Mouse (Mus musculus): ENCODE data around the gene Fcrl1. TPM values are rescaled to one million over a fixed set of nuclear protein-coding genes. Genes with fewer than 3 reads are reported as not detected.
"Not testable (repeated sequence)": the region's sequence is repeated elsewhere in the genome, so short reads cannot be mapped to it uniquely, and the experiment has no call there.

Fcrl1 gene
- polyA plus RNA-seq (2016; fragmentation: Nextera tagmentation; extraction: Ambion mirVana) = not detected in 2 replicates

- H3K4me1 ChIP-seq = 0 out of 2 replicates have a peak, but pooled peaks cover 5% of the 10 kb centered on the region
- WGBS = 78% methylated on average over 18 of the region's 18 CpGs
- no peaks in the 10 kb centered on the region for H3K9me3 ChIP-seq
- DNase-seq (ENCODE audit: low spot score) = peak; percentile 50
- no peak within 1 kb of the TSS for H3K4me3 ChIP-seq
- H3K36me3 ChIP-seq = no peaks in the 10 kb centered on the region
- no peaks in the 10 kb centered on the region for H3K27me3 ChIP-seq (ENCODE audit: insufficient read depth, poor library complexity, severe bottlenecking)
- no peak within 1 kb of the TSS for H3K27ac ChIP-seq
Observed at GRCm38 (mm10) chr3:87376195-87377165, at the start of gene Fcrl1. TSS of gene Fcrl1 (plus strand) at chr3:87376387.

GRCm38 (mm10) chr3:87337899-87338298 is 38.3 kb upstream of the Fcrl1 start:
- WGBS = 75% methylated on average over 5 of the region's 5 CpGs
- no peak for DNase-seq (ENCODE audit: low spot score)
- H3K4me1 ChIP-seq = no peaks in the 10 kb centered on the region

GRCm38 (mm10) chr3:87350992-87351391 is 25.2 kb upstream of the Fcrl1 start:
- WGBS = 82% methylated on average over 2 of the region's 2 CpGs
- not testable (repeated sequence) for H3K9me3 ChIP-seq; H3K36me3 ChIP-seq; DNase-seq (ENCODE audit: low spot score); H3K27ac ChIP-seq; H3K4me3 ChIP-seq; H3K4me1 ChIP-seq; H3K27me3 ChIP-seq (ENCODE audit: insufficient read depth, poor library complexity, severe bottlenecking)

More at GRCm38 (mm10) chr3:87337899-87338298, 38.3 kb upstream of the Fcrl1 start:
- Histone ChIP-seq H3K4me3 (no peak overlapping the region), H3K9me3 (no peaks in the 10 kb centered on the region), H3K27me3 (ENCODE audit: insufficient read depth, poor library complexity, severe bottlenecking) (peaks cover 4% of the 10 kb centered on the region; the same call in 1 of the 2 replicates), H3K27ac (no peak overlapping the region), H3K36me3 (no peaks in the 10 kb centered on the region)

- Histone ChIP-seq H3K4me1 (no peaks in the 10 kb centered on the region), H3K27me3 (ENCODE audit: insufficient read depth, poor library complexity, severe bottlenecking) (no peaks in the 10 kb centered on the region), H3K36me3 (no peaks in the 10 kb centered on the region), H3K27ac (no peak within 1 kb of the TSS), H3K4me3 (no peak within 1 kb of the TSS), H3K9me3 (no peaks in the 10 kb centered on the region)
- no peak for DNase-seq (ENCODE audit: low spot score)
Observed at GRCm38 (mm10) chr3:87357581-87357980, 18.6 kb upstream of the Fcrl1 start, which contains the start of gene Cd5l. TSS of gene Cd5l (plus strand) at chr3:87357881.

GRCm38 (mm10) chr3:87359215-87359614 is 17.0 kb upstream of the Fcrl1 start:
- Histone ChIP-seq H3K9me3 (no peaks in the 10 kb centered on the region), H3K4me1 (no peaks in the 10 kb centered on the region), H3K4me3 (no peak overlapping the region), H3K27me3 (ENCODE audit: insufficient read depth, poor library complexity, severe bottlenecking) (no peaks in the 10 kb centered on the region), H3K27ac (no peak overlapping the region), H3K36me3 (no peaks in the 10 kb centered on the region)
- DNase-seq (ENCODE audit: low spot score) = no peak

- H3K36me3 ChIP-seq = no peaks in the 10 kb centered on the region
- H3K27ac ChIP-seq = no peak overlapping the region
- DNase-seq (ENCODE audit: low spot score) = no peak
- H3K9me3 ChIP-seq = no peaks in the 10 kb centered on the region
- H3K4me3 ChIP-seq = no peak overlapping the region
- H3K4me1 ChIP-seq = no peaks in the 10 kb centered on the region
- H3K27me3 ChIP-seq (ENCODE audit: insufficient read depth, poor library complexity, severe bottlenecking) = peaks cover under 1% of the 10 kb centered on the region; the same call in 1 of the 2 replicates
- WGBS = 83% methylated on average over 6 of the region's 6 CpGs
Observed at GRCm38 (mm10) chr3:87360466-87360865, 15.7 kb upstream of the Fcrl1 start.

GRCm38 (mm10) chr3:87365691-87366090 is 10.5 kb upstream of the Fcrl1 start:
- Histone ChIP-seq H3K9me3 (no peaks in the 10 kb centered on the region), H3K4me1 (no peaks in the 10 kb centered on the region), H3K36me3 (no peaks in the 10 kb centered on the region), H3K27me3 (ENCODE audit: insufficient read depth, poor library complexity, severe bottlenecking) (peaks cover 4% of the 10 kb centered on the region; the same call in 1 of the 2 replicates), H3K4me3 (no peak overlapping the region), H3K27ac (no peak overlapping the region)
- WGBS = 87% methylated on average over 14 of the region's 14 CpGs
- DNase-seq (ENCODE audit: low spot score) = peak; percentile 70

GRCm38 (mm10) chr3:87367511-87367910 is 8.7 kb upstream of the Fcrl1 start:
- Histone ChIP-seq H3K9me3 (no peaks in the 10 kb centered on the region), H3K4me1 (no peaks in the 10 kb centered on the region), H3K27ac (no peak overlapping the region), H3K36me3 (no peaks in the 10 kb centered on the region), H3K4me3 (no peak overlapping the region), H3K27me3 (ENCODE audit: insufficient read depth, poor library complexity, severe bottlenecking) (peaks cover 4% of the 10 kb centered on the region; the same call in 1 of the 2 replicates)
- DNase-seq (ENCODE audit: low spot score) = peak; percentile 66
- 80% methylated on average over 10 of the region's 10 CpGs for WGBS

GRCm38 (mm10) chr3:87369181-87369580 is 7.0 kb upstream of the Fcrl1 start:
- H3K4me3 ChIP-seq = no peak overlapping the region
- H3K36me3 ChIP-seq = no peaks in the 10 kb centered on the region
- peaks cover 4% of the 10 kb centered on the region; the same call in 1 of the 2 replicates for H3K27me3 ChIP-seq (ENCODE audit: insufficient read depth, poor library complexity, severe bottlenecking)
- DNase-seq (ENCODE audit: low spot score) = peak; percentile 43
- H3K27ac ChIP-seq = no peak overlapping the region
- no peaks in the 10 kb centered on the region for H3K9me3 ChIP-seq
- WGBS = 72% methylated on average over 5 of the region's 5 CpGs
- no peaks in the 10 kb centered on the region for H3K4me1 ChIP-seq

- 0 out of 2 replicates have a peak, but pooled peaks cover 5% of the 10 kb centered on the region for H3K4me1 ChIP-seq
- H3K4me3 ChIP-seq = no peak overlapping the region
- no peak overlapping the region for H3K27ac ChIP-seq
- no peaks in the 10 kb centered on the region for H3K36me3 ChIP-seq
- 61% methylated on average over 3 of the region's 3 CpGs for WGBS
- H3K9me3 ChIP-seq = no peaks in the 10 kb centered on the region
- peak; percentile 19 for DNase-seq (ENCODE audit: low spot score)
- no peaks in the 10 kb centered on the region for H3K27me3 ChIP-seq (ENCODE audit: insufficient read depth, poor library complexity, severe bottlenecking)
Observed at GRCm38 (mm10) chr3:87377228-87377627, 1.0 kb downstream of the Fcrl1 start.

- H3K27me3 ChIP-seq (ENCODE audit: insufficient read depth, poor library complexity, severe bottlenecking) = no peaks in the 10 kb centered on the region
- no peaks in the 10 kb centered on the region for H3K9me3 ChIP-seq
- DNase-seq (ENCODE audit: low spot score) = peak; percentile 35
- WGBS = 46% methylated on average over 6 of the region's 6 CpGs
- 0 out of 2 replicates have a peak, but pooled peaks cover 5% of the 10 kb centered on the region for H3K4me1 ChIP-seq
- no peak overlapping the region for H3K4me3 ChIP-seq
- H3K36me3 ChIP-seq = no peaks in the 10 kb centered on the region
- H3K27ac ChIP-seq = no peak overlapping the region
Observed at GRCm38 (mm10) chr3:87377719-87378118, 1.5 kb downstream of the Fcrl1 start.

- peak; percentile 58 for DNase-seq (ENCODE audit: low spot score)
- H3K4me1 ChIP-seq; H3K9me3 ChIP-seq; H3K36me3 ChIP-seq; H3K4me3 ChIP-seq; H3K27ac ChIP-seq; H3K27me3 ChIP-seq (ENCODE audit: insufficient read depth, poor library complexity, severe bottlenecking): not testable (repeated sequence)
- WGBS = 84% methylated on average over 2 of the region's 2 CpGs
Observed at GRCm38 (mm10) chr3:87379641-87380315, 3.6 kb downstream of the Fcrl1 start.

Measured in heart, embryonic 10.5 days (tissue).